Mouse (Mus musculus): ENCODE data around the gene Atp8b3.

- TF ChIP-seq GATA1 (IDR thresholded peaks at IDR 0.05; ENCODE audit: low read length) (no peak), TAL1 (IDR thresholded peaks at IDR 0.05; ENCODE audit: low read length) (no peak)
Measured at GRCm38 (mm10) chr10:80569664-80570066, 30.7 kb upstream of the Atp8b3 start.

All from erythroblast, embryonic 14.5 days (primary cell).